Mouse (Mus musculus): ENCODE measurements around the gene Cideb.

GRCm38 (mm10) chr14:55706051-55706600 lies 52.1 kb downstream of the Cideb start:
- TF ChIP-seq CTCF (IDR thresholded peaks at IDR 0.05; ENCODE audit: control insufficient read depth, insufficient read depth, low read length) (no peak), POLR2A (IDR thresholded peaks at IDR 0.05; ENCODE audit: borderline replicate concordance, control insufficient read depth, low read depth, low read length) (no peak)
